Mouse (Mus musculus) CH12.LX (cell line): ENCODE measurements around the gene Tmem266. TPM values are rescaled to one million over a fixed set of nuclear protein-coding genes. Genes with fewer than 3 reads are reported as not detected.

Experiments
- DNase-seq: peaks from one replicate; pipeline ENCODE4 v3.0.0-alpha.2; 2013; ENCODE audit errors: extremely low read depth
- H3K27ac ChIP-seq: 2 replicates; pipeline ENCODE4 v1.5.1; 2012; ENCODE audit warnings: low read depth, mild to moderate bottlenecking, control low read depth, moderate library complexity; ENCODE audit not compliant: insufficient read depth
- H3K27me3 ChIP-seq: replicated peaks from 2 replicates; pipeline ENCODE3; 2012; ENCODE audit warnings: inconsistent platforms
- H3K36me3 ChIP-seq, 2 experiments: replicated peaks in 1 of 2; 2 replicates each; pipeline versions ENCODE3 to v1.6.1; 2012; ENCODE audit warnings: inconsistent platforms in 1 of 2, low read length in 1 of 2, mild to moderate bottlenecking in 1 of 2, mixed read lengths in 1 of 2, moderate library complexity in 1 of 2; ENCODE audit not compliant: control insufficient read depth in 1 of 2, insufficient read depth in 1 of 2
- H3K4me1 ChIP-seq, 2 experiments: 2 replicates each; pipeline ENCODE4 v1.6.1; 2012; ENCODE audit warnings: inconsistent platforms in 1 of 2, moderate library complexity in 1 of 2; ENCODE audit not compliant: insufficient read depth in 2 of 2, control insufficient read depth in 1 of 2
- H3K4me2 ChIP-seq: 2 replicates; pipeline ENCODE4 v1.6.1; 2012; ENCODE audit warnings: low read depth, mild to moderate bottlenecking, control low read depth; ENCODE audit not compliant: poor library complexity, insufficient read depth, severe bottlenecking
- H3K4me3 ChIP-seq, 3 experiments: fragments of 150-350 bp in 1 of 3; sonication (generic) in 1 of 3; replicated peaks in 1 of 3; 2 replicates each; pipeline versions ENCODE3 to v1.5.1; 2011 to 2012; ENCODE audit warnings: low read depth in 2 of 3, low read length in 2 of 3, mild to moderate bottlenecking in 2 of 3, moderate library complexity in 2 of 3, control low read depth in 1 of 3, improper control_type of control experiment in 1 of 3, inconsistent platforms in 1 of 3, mixed read lengths in 1 of 3; ENCODE audit not compliant: poor library complexity in 1 of 3
- H3K79me2 ChIP-seq: replicated peaks from 2 replicates; pipeline ENCODE4 v1.6.1; 2012; ENCODE audit warnings: mild to moderate bottlenecking, moderate library complexity; ENCODE audit not compliant: control insufficient read depth, poor library complexity, insufficient read depth, severe bottlenecking; ENCODE audit errors: extremely low read depth
- H3K9ac ChIP-seq: 2 replicates; pipeline ENCODE4 v1.6.1; 2012; ENCODE audit warnings: low read depth, mild to moderate bottlenecking, control low read depth, moderate library complexity; ENCODE audit not compliant: insufficient read depth
- H3K9me3 ChIP-seq: replicated peaks from 2 replicates; pipeline ENCODE3; 2012; ENCODE audit warnings: low read length, inconsistent platforms, mixed read lengths
- CHD1 ChIP-seq: IDR thresholded peaks from 2 replicates; pipeline ENCODE4 v1.6.1; 2012; ENCODE audit warnings: low read depth, low read length, improper control_type of control experiment, inconsistent platforms
- CTCF ChIP-seq, 2 experiments: IDR thresholded peaks in 1 of 2; conservative IDR thresholded peaks in 1 of 2; 2 replicates each; pipeline ENCODE4 v1.5.1; 2011 to 2012; ENCODE audit warnings: low read depth in 2 of 2, low read length in 2 of 2, improper control_type of control experiment in 1 of 2, inconsistent platforms in 1 of 2, mild to moderate bottlenecking in 1 of 2, moderate library complexity in 1 of 2
- ETS1 ChIP-seq: conservative IDR thresholded peaks from 2 replicates; pipeline ENCODE4 v1.6.1; 2012; ENCODE audit warnings: low read depth, mild to moderate bottlenecking, inconsistent platforms, low read length, improper control_type of control experiment, moderate library complexity
- HCFC1 ChIP-seq: IDR thresholded peaks from 2 replicates; pipeline ENCODE4 v1.6.1; 2012; ENCODE audit warnings: low read depth, mild to moderate bottlenecking, inconsistent platforms, low read length, improper control_type of control experiment
- JUN ChIP-seq: IDR thresholded peaks from 2 replicates; pipeline ENCODE4 v1.6.1; 2011; ENCODE audit warnings: low read depth, mild to moderate bottlenecking, low read length, improper control_type of control experiment, moderate library complexity; ENCODE audit not compliant: insufficient read depth
- MAFK ChIP-seq: IDR thresholded peaks from 2 replicates; pipeline ENCODE4 v1.6.1; 2011; ENCODE audit warnings: low read length, improper control_type of control experiment; ENCODE audit not compliant: insufficient replicate concordance
- MEF2A ChIP-seq: IDR thresholded peaks from 2 replicates; pipeline ENCODE4 v1.6.1; 2014; ENCODE audit warnings: low read depth, mild to moderate bottlenecking, inconsistent platforms, low read length, improper control_type of control experiment, borderline replicate concordance
- MYC ChIP-seq: IDR thresholded peaks from 2 replicates; pipeline ENCODE4 v1.6.1; 2011; ENCODE audit warnings: low read depth, mild to moderate bottlenecking, improper control_type of control experiment, low read length
- NELFE ChIP-seq: IDR thresholded peaks from 2 replicates; pipeline ENCODE4 v1.6.1; 2011; ENCODE audit warnings: low read depth, low read length, improper control_type of control experiment
- NRF1 ChIP-seq: IDR thresholded peaks from 2 replicates; pipeline ENCODE4 v1.6.1; 2014; ENCODE audit warnings: low read depth, mild to moderate bottlenecking, inconsistent platforms, low read length, improper control_type of control experiment, moderate library complexity
- POLR2A ChIP-seq: IDR thresholded peaks from 2 replicates; pipeline ENCODE4 v1.6.1; 2011; ENCODE audit warnings: low read depth, mild to moderate bottlenecking, improper control_type of control experiment, low read length
- SMC3 ChIP-seq: IDR thresholded peaks from 2 replicates; pipeline ENCODE4 v1.6.1; 2011; ENCODE audit warnings: low read depth, low read length, improper control_type of control experiment
- TBP ChIP-seq: conservative IDR thresholded peaks from 2 replicates; pipeline ENCODE4 v1.6.1; 2011; ENCODE audit warnings: low read depth, low read length, improper control_type of control experiment
- UBTF ChIP-seq: IDR thresholded peaks from 2 replicates; pipeline ENCODE4 v1.6.1; 2012; ENCODE audit warnings: low read depth, mild to moderate bottlenecking, inconsistent platforms, low read length, improper control_type of control experiment, moderate library complexity
- USF1 ChIP-seq: IDR thresholded peaks from 2 replicates; pipeline ENCODE4 v1.6.1; 2014; ENCODE audit warnings: low read depth, mild to moderate bottlenecking, inconsistent platforms, low read length, improper control_type of control experiment
- USF2 ChIP-seq: conservative IDR thresholded peaks from 2 replicates; pipeline ENCODE4 v1.6.1; 2011; ENCODE audit warnings: low read depth, low read length, improper control_type of control experiment
- ZKSCAN1 ChIP-seq: IDR thresholded peaks from 2 replicates; pipeline ENCODE4 v1.6.1; 2012; ENCODE audit warnings: low read depth, inconsistent platforms, low read length, improper control_type of control experiment, borderline replicate concordance
- ZNF384 ChIP-seq: IDR thresholded peaks from 2 replicates; pipeline ENCODE4 v1.6.1; 2012; ENCODE audit warnings: low read depth, low read length, improper control_type of control experiment, inconsistent platforms
- dilution Hi-C: fragments of 300-500 bp; cut with MboI; formaldehyde crosslinking; loops from 2 replicates; pipeline ENCODE4 v1.14.3; 2020; ENCODE audit warnings: low sequenced_read_pairs; ENCODE audit not compliant: extremely low pct_unique_long_range_greater_than_20kb, extremely low pct_ligation_motif_present
- in situ Hi-C: fragments of 300-500 bp; cut with MboI; formaldehyde crosslinking; loops from 3 replicates; pipeline ENCODE4 v1.14.3; 2019; ENCODE audit warnings: low sequenced_read_pairs, low pct_ligation_motif_present, low pct_unique_long_range_greater_than_20kb, mixed read lengths
- polyA plus RNA-seq: library from polyadenylated mRNA; unstranded; fragments of >175 nt; gene quantifications from 2 replicates; pipeline ENCODE4 v1.2.1, GENCODE M21; 2012; ENCODE audit warnings: low read depth; ENCODE audit not compliant: insufficient read length
- total RNA-seq, 2 experiments: library from RNA; depleted of rRNA; stranded (reverse); fragments of 300-350 nt in 1 of 2; fragments of >200 nt in 1 of 2; gene quantifications; 2 replicates each; pipeline ENCODE4 v1.2.3; 2012 to 2014

The Tmem266 gene
- total and polyA plus RNA-seq, 3 experiments, result not detected

DNA sequence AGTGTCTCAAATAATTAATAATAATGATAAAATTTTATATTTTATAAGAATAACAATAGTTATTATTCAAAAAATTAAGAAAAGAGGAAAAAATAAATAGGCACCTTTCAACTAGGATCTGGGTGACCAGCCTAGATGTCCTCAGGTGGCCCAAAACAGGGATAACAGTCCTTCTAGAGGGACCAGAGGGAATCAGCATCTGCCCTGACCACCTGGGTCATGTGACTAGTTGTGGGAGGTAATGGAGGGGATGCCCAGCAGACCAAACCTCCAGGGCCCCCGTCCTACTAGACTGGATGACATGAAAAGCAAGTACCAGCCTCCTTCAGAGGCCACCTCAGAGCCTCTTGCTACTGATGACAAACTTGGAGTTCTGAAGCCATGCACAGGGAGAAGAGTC lies 122.4 kb downstream of the Tmem266 start:
- no peaks in the 10 kb centered on the region for H3K27me3 ChIP-seq
- DNase-seq, result no peak
- no peak overlapping the region for H3K4me3 ChIP-seq
- H3K4me2 ChIP-seq, result no peak overlapping the region
- no peaks in the 10 kb centered on the region for H3K9me3 ChIP-seq
- H3K9ac ChIP-seq, result no peak overlapping the region
- no peak overlapping the region for H3K27ac ChIP-seq
- no peaks in the 10 kb centered on the region for H3K79me2 ChIP-seq
- dilution Hi-C loops, result no loop called here
- TF ChIP-seq NRF1 (no peak), ZNF384 (no peak), HCFC1 (no peak), UBTF (no peak), USF2 (no peak), NELFE (no peak), SMC3 (no peak), MAFK (no peak)
- H3K36me3 ChIP-seq, result peaks cover 0 to 15% of the 10 kb centered on the region in 2 experiments
- no peaks in the 10 kb centered on the region for H3K4me1 ChIP-seq
- in situ Hi-C loops, result loop anchor here (25.0 kb wide), 1 partner anchor 463 kb away; no protein-coding TSS in a partner anchor

DNA sequence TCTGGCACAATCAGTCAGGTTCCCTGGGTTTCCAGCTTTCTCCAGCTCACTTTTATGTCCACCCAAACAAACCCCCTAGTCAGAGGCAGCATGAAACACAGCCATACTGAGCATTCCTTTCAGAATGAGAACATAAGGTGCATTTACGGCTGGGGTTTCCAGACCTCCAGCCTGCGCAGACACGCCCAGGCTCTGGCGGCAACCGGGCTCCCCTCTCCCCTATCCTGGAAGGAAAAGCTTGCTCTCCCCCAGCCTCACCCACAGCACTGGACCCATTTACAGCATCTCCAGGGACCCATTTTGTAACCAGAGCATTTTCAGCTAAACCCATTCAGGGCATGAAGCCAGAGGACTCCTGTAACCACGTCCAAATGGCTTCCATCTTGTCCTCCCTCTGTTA lies 123.3 kb downstream of the Tmem266 start:
- Histone ChIP-seq H3K27me3 (no peaks in the 10 kb centered on the region), H3K9me3 (no peaks in the 10 kb centered on the region), H3K79me2 (no peaks in the 10 kb centered on the region), H3K4me1 (no peaks in the 10 kb centered on the region), H3K9ac (no peak overlapping the region), H3K36me3 (peaks cover 3 to 21% of the 10 kb centered on the region in 2 experiments), H3K4me3 (no peak overlapping the region), H3K4me2 (no peak overlapping the region), H3K27ac (no peak overlapping the region)
- TF ChIP-seq MEF2A, result no peak
- TF ChIP-seq CTCF (conservative IDR thresholded peaks at IDR 0.05 in 1 of 2, IDR thresholded peaks at IDR 0.05 in 1 of 2; ENCODE audit: low read depth in 2 of 2, low read length in 2 of 2), result no peak
- in situ Hi-C loops (no loop called here), dilution Hi-C loops (no loop called here)
- no peak for DNase-seq

DNA sequence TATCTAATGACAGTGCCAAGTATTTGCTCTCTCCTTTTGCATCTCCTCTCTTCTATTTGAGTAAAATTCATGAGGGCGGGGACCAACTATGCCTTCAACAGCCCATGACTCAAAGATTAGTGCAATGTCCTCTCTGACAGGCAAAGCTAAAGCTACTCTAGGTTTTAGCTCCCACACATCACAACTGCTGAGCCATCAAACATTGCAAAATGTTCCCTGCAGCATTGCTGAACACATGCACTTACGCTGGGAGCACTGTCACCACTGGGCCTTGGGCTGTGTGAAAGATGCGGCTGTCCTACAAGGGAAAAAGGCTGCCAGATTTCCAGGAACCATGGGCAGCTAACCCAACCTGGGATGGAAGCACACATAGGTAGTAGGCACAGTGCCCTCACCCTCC lies 124.7 kb downstream of the Tmem266 start:
- no peaks in the 10 kb centered on the region for H3K27me3 ChIP-seq
- H3K4me2 ChIP-seq, result no peak overlapping the region
- in situ Hi-C loops (no loop called here), dilution Hi-C loops (no loop called here)
- H3K27ac ChIP-seq, result no peak overlapping the region
- H3K4me1 ChIP-seq, result no peaks in the 10 kb centered on the region
- DNase-seq, result no peak
- H3K36me3 ChIP-seq, result peaks cover 11 to 33% of the 10 kb centered on the region in 2 experiments
- H3K9ac ChIP-seq, result no peak overlapping the region
- H3K79me2 ChIP-seq, result no peaks in the 10 kb centered on the region
- H3K9me3 ChIP-seq, result no peaks in the 10 kb centered on the region
- no peak overlapping the region for H3K4me3 ChIP-seq
- TF ChIP-seq CHD1 (no peak), JUN (no peak), MAFK (no peak), NRF1 (no peak), UBTF (no peak), TBP (no peak), USF1 (no peak), ETS1 (no peak), POLR2A (no peak), MYC (no peak), ZKSCAN1 (no peak)
